Mouse (Mus musculus): ENCODE results near the gene Akap13. TPM values are rescaled to one million over a fixed set of nuclear protein-coding genes. Genes with fewer than 3 reads are reported as not detected.
A peak's percentile ranks its signal among the peaks of the same experiment; 100 is the strongest.

Akap13 gene
- polyA plus RNA-seq, 1 experiment from 2014 or later: 33.4 TPM

GRCm38 (mm10) chr7:75620395-75620960, 165.1 kb downstream of the Akap13 start:
- WGBS (ENCODE audit: insufficient replicate concordance): 79% methylated on average over 3 of the region's 3 CpGs
- no peak overlapping the region for H3K4me3 ChIP-seq (replicated peaks)
- peaks cover 35% of the 10 kb centered on the region for H3K4me1 ChIP-seq (replicated peaks)
- H3K4me2 ChIP-seq: no peak overlapping the region
- no peak overlapping the region for H3K9ac ChIP-seq
- no peaks in the 10 kb centered on the region for H3K27me3 ChIP-seq
- DNase-seq: no peak
- H3K9me3 ChIP-seq (replicated peaks): no peaks in the 10 kb centered on the region
- H3K27ac ChIP-seq: no peak overlapping the region
- peaks cover 56% of the 10 kb centered on the region for H3K36me3 ChIP-seq
- ATAC-seq (ENCODE audit: low read depth): no peak

- Histone ChIP-seq H3K4me2 (no peak overlapping the region), H3K27me3 (no peaks in the 10 kb centered on the region), H3K4me1 (replicated peaks) (peaks cover 30% of the 10 kb centered on the region), H3K9ac (no peak overlapping the region), H3K9me3 (replicated peaks) (no peaks in the 10 kb centered on the region), H3K4me3 (replicated peaks) (no peak overlapping the region), H3K36me3 (peaks cover 51% of the 10 kb centered on the region), H3K27ac (no peak overlapping the region)
- no peak for DNase-seq
- WGBS (ENCODE audit: insufficient replicate concordance): 88% methylated on average over 4 of the region's 4 CpGs
- ATAC-seq (ENCODE audit: low read depth): no peak
Measured at GRCm38 (mm10) chr7:75620976-75621375, 165.6 kb downstream of the Akap13 start.

GRCm38 (mm10) chr7:75627831-75628230, 172.5 kb downstream of the Akap13 start:
- ATAC-seq (ENCODE audit: low read depth): peak; percentile 39; the same call in 1 of the 2 replicates

GRCm38 (mm10) chr7:75629669-75630068, 174.3 kb downstream of the Akap13 start:
- 82% methylated on average over 4 of the region's 4 CpGs for WGBS (ENCODE audit: insufficient replicate concordance)
- DNase-seq: no peak
- no peak for ATAC-seq (ENCODE audit: low read depth)

More at GRCm38 (mm10) chr7:75627831-75628230, 172.5 kb downstream of the Akap13 start:
- 54% methylated on average over 2 of the region's 2 CpGs for WGBS (ENCODE audit: insufficient replicate concordance)
- H3K4me3 ChIP-seq (replicated peaks): no peak overlapping the region
- no peak overlapping the region for H3K27ac ChIP-seq
- no peaks in the 10 kb centered on the region for H3K9me3 ChIP-seq (replicated peaks)
- DNase-seq: no peak
- H3K36me3 ChIP-seq: peaks cover 9% of the 10 kb centered on the region
- no peak overlapping the region for H3K4me2 ChIP-seq
- no peaks in the 10 kb centered on the region for H3K27me3 ChIP-seq
- peaks cover 18% of the 10 kb centered on the region for H3K4me1 ChIP-seq (replicated peaks)
- no peak overlapping the region for H3K9ac ChIP-seq

GRCm38 (mm10) chr7:75632941-75633340, 177.6 kb downstream of the Akap13 start:
- H3K9me3 ChIP-seq (replicated peaks): no peaks in the 10 kb centered on the region
- no peaks in the 10 kb centered on the region for H3K27me3 ChIP-seq
- no peak overlapping the region for H3K9ac ChIP-seq
- no peak overlapping the region for H3K27ac ChIP-seq
- H3K36me3 ChIP-seq: peaks cover 6% of the 10 kb centered on the region
- no peak for DNase-seq
- ATAC-seq (ENCODE audit: low read depth): no peak
- H3K4me1 ChIP-seq (replicated peaks): peaks cover 22% of the 10 kb centered on the region
- H3K4me2 ChIP-seq: no peak overlapping the region
- WGBS (ENCODE audit: insufficient replicate concordance): 60% methylated on average over 3 of the region's 3 CpGs
- no peak overlapping the region for H3K4me3 ChIP-seq (replicated peaks)

More at GRCm38 (mm10) chr7:75629669-75630068, 174.3 kb downstream of the Akap13 start:
- Histone ChIP-seq H3K4me2 (no peak overlapping the region), H3K9me3 (replicated peaks) (no peaks in the 10 kb centered on the region), H3K4me1 (replicated peaks) (peaks cover 28% of the 10 kb centered on the region), H3K27ac (no peak overlapping the region), H3K9ac (no peak overlapping the region), H3K27me3 (no peaks in the 10 kb centered on the region), H3K36me3 (peaks cover 7% of the 10 kb centered on the region), H3K4me3 (replicated peaks) (no peak overlapping the region)

GRCm38 (mm10) chr7:75633393-75633792, 178.1 kb downstream of the Akap13 start:
- Histone ChIP-seq H3K4me2 (no peak overlapping the region), H3K36me3 (peaks cover 6% of the 10 kb centered on the region), H3K27ac (no peak overlapping the region), H3K27me3 (no peaks in the 10 kb centered on the region), H3K4me3 (replicated peaks) (no peak overlapping the region), H3K4me1 (replicated peaks) (peaks cover 17% of the 10 kb centered on the region), H3K9me3 (replicated peaks) (no peaks in the 10 kb centered on the region), H3K9ac (no peak overlapping the region)
- no peak for ATAC-seq (ENCODE audit: low read depth)
- DNase-seq: no peak

- Histone ChIP-seq H3K27me3 (no peaks in the 10 kb centered on the region), H3K9me3 (replicated peaks) (no peaks in the 10 kb centered on the region), H3K4me1 (replicated peaks) (peaks cover 20% of the 10 kb centered on the region), H3K27ac (no peak overlapping the region), H3K4me3 (replicated peaks) (no peak overlapping the region), H3K36me3 (peaks cover 6% of the 10 kb centered on the region), H3K9ac (no peak overlapping the region), H3K4me2 (no peak overlapping the region)
- ATAC-seq (ENCODE audit: low read depth) (no peak), DNase-seq (no peak)
- WGBS (ENCODE audit: insufficient replicate concordance): 85% methylated on average over 7 of the region's 7 CpGs
Measured at GRCm38 (mm10) chr7:75633807-75634526, 178.6 kb downstream of the Akap13 start.

- WGBS (ENCODE audit: insufficient replicate concordance): 37% methylated on average over 3 of the region's 3 CpGs
- H3K4me3 ChIP-seq (replicated peaks): no peak overlapping the region
- H3K4me1 ChIP-seq (replicated peaks): peaks cover 44% of the 10 kb centered on the region
- H3K9me3 ChIP-seq (replicated peaks): no peaks in the 10 kb centered on the region
- peaks cover 4% of the 10 kb centered on the region; the same call in 1 of the 2 replicates for H3K36me3 ChIP-seq
- ATAC-seq (ENCODE audit: low read depth) (no peak), DNase-seq (no peak)
- H3K27ac ChIP-seq: no peak overlapping the region
- no peaks in the 10 kb centered on the region for H3K27me3 ChIP-seq
- H3K4me2 ChIP-seq: no peak overlapping the region
- no peak overlapping the region for H3K9ac ChIP-seq
Measured at GRCm38 (mm10) chr7:75638769-75639168, 183.4 kb downstream of the Akap13 start.

GRCm38 (mm10) chr7:75639541-75639940, 184.2 kb downstream of the Akap13 start:
- peaks cover 5% of the 10 kb centered on the region; the same call in 1 of the 2 replicates for H3K36me3 ChIP-seq
- H3K9ac ChIP-seq: no peak overlapping the region
- peaks cover 50% of the 10 kb centered on the region for H3K4me1 ChIP-seq (replicated peaks)
- no peak overlapping the region for H3K27ac ChIP-seq
- H3K9me3 ChIP-seq (replicated peaks): no peaks in the 10 kb centered on the region
- H3K27me3 ChIP-seq: no peaks in the 10 kb centered on the region
- no peak overlapping the region for H3K4me3 ChIP-seq (replicated peaks)
- DNase-seq: peak; percentile 48
- WGBS (ENCODE audit: insufficient replicate concordance): 25% methylated on average over 3 of the region's 3 CpGs
- no peak overlapping the region for H3K4me2 ChIP-seq
- ATAC-seq (ENCODE audit: low read depth): no peak

- no peak overlapping the region for H3K4me3 ChIP-seq (replicated peaks)
- no peak overlapping the region for H3K4me2 ChIP-seq
- H3K4me1 ChIP-seq (replicated peaks): peaks cover 55% of the 10 kb centered on the region
- no peak overlapping the region for H3K9ac ChIP-seq
- no peaks in the 10 kb centered on the region for H3K27me3 ChIP-seq
- ATAC-seq (ENCODE audit: low read depth): no peak
- H3K27ac ChIP-seq: no peak overlapping the region
- peaks cover 5% of the 10 kb centered on the region; the same call in 1 of the 2 replicates for H3K36me3 ChIP-seq
- no peaks in the 10 kb centered on the region for H3K9me3 ChIP-seq (replicated peaks)
- DNase-seq: no peak
Measured at GRCm38 (mm10) chr7:75640074-75640473, 184.7 kb downstream of the Akap13 start.

- H3K36me3 ChIP-seq: peaks cover 5% of the 10 kb centered on the region; the same call in 1 of the 2 replicates
- no peak for ATAC-seq (ENCODE audit: low read depth)
- no peak overlapping the region for H3K4me3 ChIP-seq (replicated peaks)
- H3K9ac ChIP-seq: no peak overlapping the region
- H3K27me3 ChIP-seq: no peaks in the 10 kb centered on the region
- DNase-seq: no peak
- peaks cover 58% of the 10 kb centered on the region for H3K4me1 ChIP-seq (replicated peaks)
- H3K27ac ChIP-seq: no peak overlapping the region
- H3K9me3 ChIP-seq (replicated peaks): no peaks in the 10 kb centered on the region
- no peak overlapping the region for H3K4me2 ChIP-seq
- 69% methylated on average over 2 of the region's 2 CpGs for WGBS (ENCODE audit: insufficient replicate concordance)
Measured at GRCm38 (mm10) chr7:75640671-75641070, 185.3 kb downstream of the Akap13 start.

Measured in liver, embryonic 13.5 days (tissue).